Mouse (Mus musculus) embryonic facial prominence, embryonic 13.5 days (tissue): ENCODE measurements at regions not wholly inside any gene's neighbourhood (a gene's known extent, or its start where the extent isn't known, plus 50 kb on each side); places are given as distances from the start of the nearest gene placed in this dataset.
A peak's percentile ranks its signal among the peaks of the same experiment; 100 is the strongest.

ENCODE experiments used
- ATAC-seq: fragments of 200-750 bp; cut with Nextera tagmentation; 2 replicates; pipeline ENCODE4 v1.8.0; 2017; ENCODE audit warnings: low read depth; ENCODE audit not compliant: insufficient number of reproducible peaks, insufficient read depth, low FRiP score, low TSS enrichment
- H3K27ac ChIP-seq: fragments of 300-500 bp; sonication (generic); 2 replicates; pipeline ENCODE4 v1.5.1; 2015; ENCODE audit warnings: moderate library complexity, mild to moderate bottlenecking, inconsistent platforms
- H3K27me3 ChIP-seq: fragments of 300-500 bp; sonication (generic); 2 replicates; pipeline ENCODE4 v1.6.1; 2015; ENCODE audit warnings: mild to moderate bottlenecking, inconsistent platforms
- H3K36me3 ChIP-seq: fragments of 300-500 bp; sonication (generic); 2 replicates; pipeline ENCODE4 v1.6.1; 2015; ENCODE audit warnings: mild to moderate bottlenecking, inconsistent platforms
- H3K4me1 ChIP-seq: fragments of 300-500 bp; sonication (generic); 2 replicates; pipeline ENCODE4 v1.6.1; 2015; ENCODE audit warnings: inconsistent platforms
- H3K4me2 ChIP-seq: fragments of 300-500 bp; sonication (generic); 2 replicates; pipeline ENCODE4 v1.6.1; 2015; ENCODE audit warnings: moderate library complexity, mild to moderate bottlenecking, inconsistent platforms
- H3K4me3 ChIP-seq: fragments of 300-500 bp; sonication (generic); 2 replicates; pipeline ENCODE4 v1.5.1; 2015; ENCODE audit warnings: mild to moderate bottlenecking, inconsistent platforms
- H3K9ac ChIP-seq: fragments of 300-500 bp; sonication (generic); 2 replicates; pipeline ENCODE4 v1.6.1; 2015; ENCODE audit warnings: mild to moderate bottlenecking, inconsistent platforms
- H3K9me3 ChIP-seq: fragments of 300-500 bp; sonication (generic); 2 replicates; pipeline ENCODE4 v1.6.1; 2016; ENCODE audit warnings: inconsistent platforms
- WGBS: fragments of 180-500 bp; shearing (Covaris S2); methylation state at CpG from one replicate; pipeline ENCODE4 v1.1.7; 2015; ENCODE audit warnings: mixed read lengths; 5-methylcytosine and 5-hydroxymethylcytosine counted together

- Histone ChIP-seq H3K36me3 (no peaks in the 10 kb centered on the region), H3K9ac (no peak overlapping the region), H3K9me3 (no peaks in the 10 kb centered on the region), H3K4me2 (no peak overlapping the region), H3K4me3 (no peak overlapping the region), H3K27ac (no peak overlapping the region), H3K27me3 (no peaks in the 10 kb centered on the region), H3K4me1 (peaks cover 30% of the 10 kb centered on the region)
- ATAC-seq = no peak
- WGBS = 81% methylated on average over 2 of the region's 2 CpGs
Measured at GRCm38 (mm10) chr14:61805433-61805832, 198.2 kb downstream of the Kcnrg start.

DNA sequence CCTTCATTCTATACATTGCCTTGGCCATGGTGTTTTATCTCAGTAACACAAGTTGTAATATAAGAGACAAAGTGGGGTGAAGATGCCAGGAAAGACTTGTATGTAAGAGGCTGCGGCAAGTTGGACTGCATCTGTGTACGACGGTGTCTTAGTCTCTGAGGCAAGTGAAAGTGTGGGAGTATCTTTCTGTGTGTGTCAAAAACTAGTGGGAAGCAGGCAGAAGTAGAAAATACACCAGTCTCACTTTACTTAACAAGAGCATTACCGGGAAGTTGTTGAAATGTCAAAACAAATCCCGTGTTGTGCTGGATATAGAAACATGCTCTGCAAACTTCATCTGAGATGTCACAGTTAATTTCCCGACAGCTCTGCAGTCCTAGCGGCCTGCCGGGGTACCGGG lies 200.9 kb downstream of the Kcnrg start:
- H3K4me3 ChIP-seq = no peak overlapping the region
- no peak for ATAC-seq
- WGBS = 57% methylated on average over 9 of the region's 9 CpGs
- H3K4me2 ChIP-seq = no peak overlapping the region
- H3K4me1 ChIP-seq = peaks cover 45% of the 10 kb centered on the region
- H3K9me3 ChIP-seq = no peaks in the 10 kb centered on the region
- H3K36me3 ChIP-seq = no peaks in the 10 kb centered on the region
- H3K27ac ChIP-seq = no peak overlapping the region
- no peak overlapping the region for H3K9ac ChIP-seq
- H3K27me3 ChIP-seq = no peaks in the 10 kb centered on the region

DNA sequence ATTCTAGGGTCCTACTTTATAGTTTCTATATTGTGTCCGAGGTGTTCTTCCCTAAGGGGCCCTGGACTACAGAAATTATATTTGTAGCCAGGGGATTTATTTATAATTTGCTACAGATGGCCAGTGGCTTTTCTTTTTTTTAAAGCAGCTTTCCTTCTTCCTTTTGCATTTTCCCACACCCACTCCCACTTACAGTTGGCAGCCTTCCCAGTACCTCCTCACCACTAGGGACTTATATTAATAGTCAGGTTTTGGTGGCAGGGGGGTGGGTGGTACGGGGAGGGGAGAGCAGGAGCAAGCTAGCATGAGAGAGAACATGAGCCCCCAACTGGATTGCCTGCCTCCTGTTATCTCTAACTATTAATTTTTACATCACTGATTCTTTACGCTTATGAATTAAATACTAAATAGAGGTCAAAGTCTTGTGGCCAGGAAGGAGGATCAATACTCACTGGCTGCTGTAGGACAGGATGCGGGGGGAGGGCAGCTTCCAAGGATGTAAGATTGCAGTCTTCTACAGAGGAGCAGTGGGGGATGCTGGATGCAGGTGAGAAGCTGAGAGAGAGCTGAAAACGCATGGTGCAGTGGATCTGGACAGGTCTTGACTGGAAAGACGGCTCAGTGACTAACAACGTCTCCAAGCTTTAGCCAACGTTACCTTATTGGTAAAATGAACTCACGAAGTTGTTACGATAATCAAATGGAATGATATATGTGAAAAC lies 202.6 kb downstream of the Kcnrg start:
- Histone ChIP-seq H3K4me2 (peak overlapping the region; percentile 17; the same call in 1 of the 2 replicates), H3K9me3 (no peaks in the 10 kb centered on the region), H3K36me3 (no peaks in the 10 kb centered on the region), H3K4me1 (peaks cover 39% of the 10 kb centered on the region), H3K4me3 (no peak overlapping the region), H3K9ac (no peak overlapping the region), H3K27ac (peak overlapping the region; percentile 23; the same call in 1 of the 2 replicates), H3K27me3 (no peaks in the 10 kb centered on the region; the same call in 1 of the 2 replicates)
- no peak for ATAC-seq
- WGBS = 56% methylated on average over 10 of the region's 10 CpGs

GRCm38 (mm10) chr14:61810836-61811235 lies 203.6 kb downstream of the Kcnrg start:
- no peak for ATAC-seq

DNA sequence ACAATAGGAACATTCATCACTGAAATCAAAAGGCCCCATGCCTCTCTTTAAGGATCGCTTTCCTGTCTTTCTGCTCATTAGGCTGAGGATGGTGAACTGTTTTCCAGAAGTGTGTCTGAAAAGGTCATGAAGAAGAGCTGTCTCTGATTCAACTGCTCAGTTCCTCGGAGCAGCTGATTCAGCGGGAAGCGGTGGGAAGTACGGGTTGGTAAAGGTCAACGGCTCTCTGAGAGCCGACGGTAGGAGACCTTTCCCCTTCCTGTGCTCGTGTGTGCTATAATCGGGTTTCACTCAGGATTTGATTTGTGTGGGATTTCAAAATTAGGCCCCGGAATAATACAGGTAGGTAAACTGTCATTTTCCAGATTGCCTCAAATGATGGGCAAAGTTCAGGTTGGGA lies 210.5 kb downstream of the Kcnrg start:
- no peak overlapping the region for H3K27ac ChIP-seq
- H3K4me2 ChIP-seq = no peak overlapping the region
- ATAC-seq = no peak
- H3K9me3 ChIP-seq = no peaks in the 10 kb centered on the region
- WGBS = 50% methylated on average over 11 of the region's 11 CpGs
- no peaks in the 10 kb centered on the region for H3K36me3 ChIP-seq
- no peak overlapping the region for H3K9ac ChIP-seq
- no peak overlapping the region for H3K4me3 ChIP-seq
- H3K4me1 ChIP-seq = peaks cover 5% of the 10 kb centered on the region; the same call in 1 of the 2 replicates
- H3K27me3 ChIP-seq = no peaks in the 10 kb centered on the region; the same call in 1 of the 2 replicates

More at GRCm38 (mm10) chr14:61810836-61811235, 203.6 kb downstream of the Kcnrg start:
- peaks cover 39% of the 10 kb centered on the region for H3K4me1 ChIP-seq
- peak overlapping the region; percentile 23 for H3K4me2 ChIP-seq
- no peaks in the 10 kb centered on the region for H3K36me3 ChIP-seq
- no peak overlapping the region for H3K4me3 ChIP-seq
- H3K9me3 ChIP-seq = no peaks in the 10 kb centered on the region
- H3K27ac ChIP-seq = peak overlapping the region; percentile 51; the same call in 1 of the 2 replicates
- WGBS = 21% methylated on average over 5 of the region's 5 CpGs
- H3K9ac ChIP-seq = no peak overlapping the region
- no peaks in the 10 kb centered on the region; the same call in 1 of the 2 replicates for H3K27me3 ChIP-seq

GRCm38 (mm10) chr14:61818365-61818764 lies 211.1 kb downstream of the Kcnrg start:
- WGBS = 83% methylated on average over 2 of the region's 2 CpGs
- peaks cover 5% of the 10 kb centered on the region; the same call in 1 of the 2 replicates for H3K4me1 ChIP-seq
- H3K9me3 ChIP-seq = no peaks in the 10 kb centered on the region
- no peak overlapping the region for H3K4me2 ChIP-seq
- H3K27me3 ChIP-seq = no peaks in the 10 kb centered on the region; the same call in 1 of the 2 replicates
- no peak overlapping the region for H3K27ac ChIP-seq
- no peak overlapping the region for H3K4me3 ChIP-seq
- ATAC-seq = no peak
- no peak overlapping the region for H3K9ac ChIP-seq
- no peaks in the 10 kb centered on the region for H3K36me3 ChIP-seq

GRCm38 (mm10) chr14:61819251-61819650 lies 212.0 kb downstream of the Kcnrg start:
- 21% methylated on average over 2 of the region's 2 CpGs for WGBS
- H3K27ac ChIP-seq = no peak overlapping the region
- H3K4me2 ChIP-seq = no peak overlapping the region
- H3K9ac ChIP-seq = no peak overlapping the region
- H3K36me3 ChIP-seq = no peaks in the 10 kb centered on the region
- no peak for ATAC-seq
- H3K9me3 ChIP-seq = no peaks in the 10 kb centered on the region
- H3K4me3 ChIP-seq = no peak overlapping the region
- no peaks in the 10 kb centered on the region for H3K27me3 ChIP-seq
- H3K4me1 ChIP-seq = peaks cover 5% of the 10 kb centered on the region; the same call in 1 of the 2 replicates

DNA sequence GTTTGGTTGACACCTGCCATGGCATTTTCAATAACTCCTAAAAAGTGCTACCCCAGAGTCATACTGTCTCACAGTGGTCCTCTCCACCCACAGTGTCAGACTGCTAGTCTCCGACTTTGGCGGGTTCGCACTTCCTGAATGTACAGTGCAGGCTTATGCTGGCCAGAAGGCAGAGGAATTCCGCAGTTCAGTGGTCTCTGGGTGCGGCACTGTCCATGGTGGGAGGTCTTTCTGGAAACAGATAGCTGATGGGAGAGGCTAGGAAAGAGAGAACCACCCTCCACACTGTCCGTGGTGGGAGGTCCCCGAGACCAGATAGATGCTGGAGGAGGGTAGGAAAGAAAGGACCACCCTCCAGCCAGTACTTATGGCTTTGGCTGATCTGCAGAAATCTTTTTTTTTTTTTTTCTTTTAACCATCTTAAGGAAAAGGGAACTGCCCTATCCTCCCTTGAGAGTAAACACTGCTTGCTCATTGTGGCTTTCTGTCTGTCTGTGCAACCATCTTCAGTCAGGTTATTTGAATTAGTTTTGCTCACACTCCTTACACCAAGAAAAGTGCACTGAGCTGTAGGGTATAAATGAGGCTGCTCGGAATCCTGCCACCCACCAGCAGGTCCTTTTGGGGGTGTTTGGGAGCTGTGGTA lies 227.2 kb downstream of the Kcnrg start:
- no peaks in the 10 kb centered on the region for H3K36me3 ChIP-seq
- no peak overlapping the region for H3K27ac ChIP-seq
- H3K9me3 ChIP-seq = no peaks in the 10 kb centered on the region
- H3K4me1 ChIP-seq = peaks cover 22% of the 10 kb centered on the region
- peak; percentile 62; the same call in 1 of the 2 replicates for ATAC-seq
- no peak overlapping the region for H3K9ac ChIP-seq
- H3K4me2 ChIP-seq = no peak overlapping the region
- 60% methylated on average over 8 of the region's 8 CpGs for WGBS
- no peaks in the 10 kb centered on the region for H3K27me3 ChIP-seq
- H3K4me3 ChIP-seq = no peak overlapping the region

GRCm38 (mm10) chr14:61835729-61836128 lies 228.5 kb downstream of the Kcnrg start:
- H3K9ac ChIP-seq = no peak overlapping the region
- 50% methylated on average over 6 of the region's 6 CpGs for WGBS
- no peak for ATAC-seq
- no peak overlapping the region for H3K4me2 ChIP-seq
- H3K9me3 ChIP-seq = no peaks in the 10 kb centered on the region
- H3K4me3 ChIP-seq = no peak overlapping the region
- no peak overlapping the region for H3K27ac ChIP-seq
- no peaks in the 10 kb centered on the region for H3K27me3 ChIP-seq
- H3K4me1 ChIP-seq = peaks cover 14% of the 10 kb centered on the region; the same call in 1 of the 2 replicates
- no peaks in the 10 kb centered on the region for H3K36me3 ChIP-seq

DNA sequence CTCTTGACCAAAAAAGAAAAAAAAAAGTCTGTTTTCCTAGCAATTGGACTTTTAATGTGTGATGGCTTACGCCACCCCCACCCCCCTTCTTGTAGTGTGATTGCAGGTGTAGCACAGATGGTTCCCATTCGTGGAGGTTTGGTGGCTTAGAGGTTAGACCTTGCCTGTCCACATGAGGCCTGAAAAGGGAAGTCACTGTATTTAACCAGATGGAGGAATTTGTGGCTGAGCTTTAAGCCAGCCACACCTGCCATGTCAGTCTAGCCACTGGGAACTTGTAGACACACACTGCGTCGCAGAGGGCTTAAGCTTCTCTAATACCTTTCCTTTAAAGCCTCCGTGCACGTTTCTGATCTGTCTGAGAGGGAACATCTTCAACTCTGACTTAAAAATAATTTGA lies 229.0 kb downstream of the Kcnrg start:
- no peak overlapping the region for H3K9ac ChIP-seq
- 64% methylated on average over 6 of the region's 6 CpGs for WGBS
- no peak overlapping the region for H3K4me2 ChIP-seq
- H3K9me3 ChIP-seq = no peaks in the 10 kb centered on the region
- no peaks in the 10 kb centered on the region for H3K36me3 ChIP-seq
- H3K4me3 ChIP-seq = no peak overlapping the region
- H3K27me3 ChIP-seq = no peaks in the 10 kb centered on the region
- no peak overlapping the region for H3K27ac ChIP-seq
- H3K4me1 ChIP-seq = peaks cover 14% of the 10 kb centered on the region; the same call in 1 of the 2 replicates
- no peak for ATAC-seq

DNA sequence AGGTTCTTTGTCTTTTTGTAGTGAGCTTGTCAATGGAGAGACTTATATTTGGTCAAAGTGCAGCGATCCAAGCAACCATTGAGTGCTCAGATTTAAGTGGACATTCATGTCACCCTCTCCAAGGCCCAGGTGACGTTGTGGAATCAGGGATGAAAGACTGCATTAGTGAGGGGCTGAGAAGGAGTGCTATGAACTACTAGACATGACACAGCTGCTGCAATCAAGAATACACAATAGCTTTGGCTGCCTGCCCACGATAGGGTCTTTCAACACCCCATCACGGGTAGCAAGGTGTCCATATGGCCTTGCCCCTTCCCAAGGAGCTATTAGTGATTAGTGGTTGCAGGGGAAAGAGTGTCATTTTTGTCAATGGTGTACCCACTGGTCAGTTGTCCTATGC lies 229.7 kb downstream of the Kcnrg start:
- Histone ChIP-seq H3K27me3 (no peaks in the 10 kb centered on the region), H3K27ac (no peak overlapping the region), H3K4me2 (no peak overlapping the region), H3K4me1 (peaks cover 14% of the 10 kb centered on the region; the same call in 1 of the 2 replicates), H3K36me3 (no peaks in the 10 kb centered on the region), H3K9me3 (no peaks in the 10 kb centered on the region), H3K4me3 (no peak overlapping the region), H3K9ac (no peak overlapping the region)
- ATAC-seq = no peak
- WGBS = 79% methylated on average over 4 of the region's 4 CpGs

DNA sequence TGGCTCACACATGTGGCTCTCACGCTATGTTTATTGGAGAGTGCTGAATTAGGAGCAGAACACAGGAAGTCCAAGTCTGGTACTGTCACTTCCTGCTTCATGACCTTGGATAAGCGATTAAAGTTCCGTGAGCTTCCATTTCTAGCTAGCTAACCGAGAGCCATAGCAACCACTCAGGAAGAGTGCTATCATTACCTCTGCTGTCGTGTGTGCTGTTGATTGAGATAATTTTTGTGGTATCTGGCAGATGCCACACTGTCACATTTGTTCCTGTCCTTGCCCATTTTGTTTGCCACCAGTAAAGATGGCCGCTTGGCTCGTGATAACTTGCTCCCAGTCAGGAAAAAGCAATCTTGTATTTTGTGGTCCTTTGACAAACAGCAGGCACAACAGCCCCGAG lies 230.6 kb downstream of the Kcnrg start:
- no peaks in the 10 kb centered on the region for H3K9me3 ChIP-seq
- H3K4me2 ChIP-seq = no peak overlapping the region
- H3K4me1 ChIP-seq = peaks cover 14% of the 10 kb centered on the region; the same call in 1 of the 2 replicates
- no peak for ATAC-seq
- no peak overlapping the region for H3K9ac ChIP-seq
- H3K4me3 ChIP-seq = no peak overlapping the region
- H3K27ac ChIP-seq = no peak overlapping the region
- 68% methylated on average over 8 of the region's 8 CpGs for WGBS
- H3K36me3 ChIP-seq = no peaks in the 10 kb centered on the region
- H3K27me3 ChIP-seq = no peaks in the 10 kb centered on the region
